Mouse (Mus musculus): ENCODE data around the gene Itga9. TPM values are rescaled to one million over a fixed set of nuclear protein-coding genes. Genes with fewer than 3 reads are reported as not detected.

Itga9 gene
- not detected in 2 replicates for polyA plus RNA-seq (2012; ENCODE audit: insufficient read depth, insufficient read length, low replicate concordance, missing spikeins)

DNA sequence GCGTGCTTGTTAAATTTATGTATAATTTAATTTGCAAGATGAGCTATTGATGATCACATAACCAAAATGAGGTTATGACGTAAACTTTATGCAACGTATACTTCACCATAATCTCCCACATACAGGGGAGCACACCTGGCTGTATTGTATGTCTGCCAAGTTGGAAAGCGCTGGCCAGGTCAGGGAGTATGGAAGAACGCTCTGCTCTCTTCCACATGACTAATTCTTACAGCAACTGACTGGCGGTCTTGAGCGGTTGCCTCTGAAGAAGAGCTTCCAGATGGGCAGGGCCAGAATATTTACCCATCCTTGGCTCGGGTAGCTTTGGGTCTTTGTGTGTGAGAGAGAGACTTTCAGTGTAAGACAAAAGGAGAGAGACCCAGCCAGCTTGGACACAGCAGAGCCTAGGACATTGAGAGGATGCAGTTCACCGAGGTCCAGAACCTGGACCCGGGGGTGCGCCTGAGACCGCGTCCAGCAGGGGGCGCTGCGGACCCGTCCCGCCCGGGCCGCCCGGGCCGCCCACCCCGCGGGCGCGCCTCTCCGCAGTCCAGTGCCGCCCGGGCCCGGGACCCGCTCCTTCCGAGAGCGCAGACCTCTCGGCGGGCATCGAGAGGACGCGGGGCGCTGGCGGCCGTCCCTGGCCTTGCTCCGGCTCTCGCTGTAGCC, at the start of gene Itga9:
Gene Itga9 (plus strand): TSS at position 543 of the 669 bp plus-strand sequence.
- H3K27ac ChIP-seq (ENCODE audit: insufficient read depth, low read depth, low read length), result no peak within 1 kb of the TSS
- TF ChIP-seq CTCF (IDR thresholded peaks at IDR 0.05; ENCODE audit: insufficient read depth, low read depth, low read length) (peak; percentile 88), POLR2A (IDR thresholded peaks at IDR 0.05; ENCODE audit: insufficient read depth, low read depth, low read length) (no peak)
- 10% methylated on average over 42 of the region's 42 CpGs for WGBS
- peak within 1 kb of the TSS; percentile 67 for H3K4me3 ChIP-seq (ENCODE audit: insufficient read depth, low read depth, low read length)
- H3K4me1 ChIP-seq (ENCODE audit: control insufficient read depth, insufficient read depth, low read length), result peaks cover 10% of the 10 kb centered on the region

DNA sequence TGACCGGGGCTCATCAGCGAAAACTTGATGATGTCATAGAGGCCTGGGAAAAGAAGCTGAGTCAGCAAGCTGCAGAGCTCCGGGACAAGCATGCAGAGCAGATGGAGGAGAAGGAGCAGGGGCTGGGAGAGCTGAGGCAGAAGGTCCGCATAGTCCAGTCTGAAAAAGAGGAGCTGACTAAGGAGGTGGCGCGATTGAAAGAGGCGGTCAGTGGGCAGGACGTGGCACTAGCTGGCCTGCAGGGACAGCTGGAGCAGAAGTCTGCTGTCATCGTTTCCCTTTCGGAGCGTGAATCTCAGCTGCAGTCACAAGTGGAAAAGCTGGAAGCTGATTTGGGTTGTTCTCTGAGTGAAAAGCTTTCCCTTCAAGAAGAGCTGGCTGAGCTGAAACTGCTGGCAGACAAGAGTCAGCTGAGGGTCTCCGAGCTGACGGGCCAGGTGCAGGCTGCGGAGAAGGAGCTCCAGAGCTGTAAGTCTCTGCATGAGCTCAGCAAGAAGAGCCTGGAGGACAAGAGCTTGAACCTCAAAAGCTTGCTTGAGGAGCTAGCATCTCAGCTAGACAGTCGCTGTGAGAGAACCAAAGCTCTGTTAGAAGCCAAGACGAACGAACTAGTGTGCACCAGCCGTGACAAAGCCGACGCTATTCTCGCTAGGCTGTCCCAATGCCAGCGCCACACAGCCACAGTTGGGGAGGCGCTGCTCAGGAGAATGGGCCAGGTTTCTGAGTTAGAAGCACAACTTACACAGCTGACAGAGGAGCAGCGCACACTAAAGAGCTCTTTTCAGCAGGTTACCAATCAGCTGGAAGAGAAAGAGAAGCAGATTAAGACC, 49.3 kb upstream of the Itga9 start:
- no peak for TF ChIP-seq CTCF (IDR thresholded peaks at IDR 0.05; ENCODE audit: insufficient read depth, low read depth, low read length)
- peak; percentile 13; the same call in 1 of the 2 replicates for TF ChIP-seq POLR2A (IDR thresholded peaks at IDR 0.05; ENCODE audit: insufficient read depth, low read depth, low read length)
- 46% methylated on average over 24 of the region's 24 CpGs for WGBS
- peaks cover 13% of the 10 kb centered on the region for H3K4me1 ChIP-seq (ENCODE audit: control insufficient read depth, insufficient read depth, low read length)
- no peak overlapping the region for H3K4me3 ChIP-seq (ENCODE audit: insufficient read depth, low read depth, low read length)
- H3K27ac ChIP-seq (ENCODE audit: insufficient read depth, low read depth, low read length), result peak overlapping the region; percentile 48

DNA sequence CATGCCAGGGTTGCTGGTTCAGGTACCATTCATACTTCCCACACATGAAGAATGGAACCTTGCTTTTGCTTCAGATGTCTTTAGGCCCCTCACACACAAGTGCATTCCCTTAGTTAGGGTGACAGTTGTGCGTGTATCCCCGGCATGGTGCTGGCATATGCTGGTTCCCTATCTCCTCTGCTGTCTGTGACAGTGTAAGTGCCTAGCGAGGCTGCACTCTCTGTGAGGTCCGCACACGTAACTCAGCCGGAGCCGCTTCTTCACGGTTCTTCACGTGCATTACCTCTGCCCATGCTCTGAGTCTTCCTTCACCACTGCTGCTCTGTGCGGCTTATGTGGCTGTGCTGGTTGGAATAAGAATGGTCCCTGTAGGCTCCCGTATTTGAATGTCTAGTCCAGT, 43.1 kb upstream of the Itga9 start:
- no peak for TF ChIP-seq CTCF (IDR thresholded peaks at IDR 0.05; ENCODE audit: insufficient read depth, low read depth, low read length)
- no peak for TF ChIP-seq POLR2A (IDR thresholded peaks at IDR 0.05; ENCODE audit: insufficient read depth, low read depth, low read length)
- Histone ChIP-seq H3K4me1 (ENCODE audit: control insufficient read depth, insufficient read depth, low read length) (no peaks in the 10 kb centered on the region), H3K27ac (ENCODE audit: insufficient read depth, low read depth, low read length) (no peak overlapping the region), H3K4me3 (ENCODE audit: insufficient read depth, low read depth, low read length) (no peak overlapping the region)
- WGBS, result 96% methylated on average over 11 of the region's 11 CpGs

GRCm38 (mm10) chr9:118563866-118564265, 42.6 kb upstream of the Itga9 start:
- TF ChIP-seq CTCF (IDR thresholded peaks at IDR 0.05; ENCODE audit: insufficient read depth, low read depth, low read length), result no peak
- no peak for TF ChIP-seq POLR2A (IDR thresholded peaks at IDR 0.05; ENCODE audit: insufficient read depth, low read depth, low read length)
- 94% methylated on average over 7 of the region's 7 CpGs for WGBS
- H3K27ac ChIP-seq (ENCODE audit: insufficient read depth, low read depth, low read length), result no peak overlapping the region

DNA sequence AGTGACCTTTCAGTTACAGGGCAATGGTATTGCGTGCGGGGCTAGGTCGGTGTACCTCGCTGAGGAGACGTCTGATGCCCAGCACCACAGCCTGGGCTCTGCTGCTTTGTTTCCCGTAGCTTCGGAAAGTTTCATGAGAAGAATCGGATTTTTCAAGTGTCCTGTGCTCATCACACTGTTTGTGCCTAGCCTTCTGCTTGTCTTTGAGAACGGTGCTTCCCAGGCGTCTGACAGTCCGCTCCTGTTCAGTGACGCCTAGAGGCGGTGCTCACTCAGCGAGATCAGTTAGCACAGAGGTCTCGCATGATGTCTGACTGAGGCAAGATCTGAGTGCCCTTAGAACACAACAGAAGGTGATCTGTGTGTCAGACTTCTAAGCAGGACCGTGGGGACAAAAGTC, 41.8 kb upstream of the Itga9 start:
- Histone ChIP-seq H3K27ac (ENCODE audit: insufficient read depth, low read depth, low read length) (no peak overlapping the region), H3K4me3 (ENCODE audit: insufficient read depth, low read depth, low read length) (no peak overlapping the region), H3K4me1 (ENCODE audit: control insufficient read depth, insufficient read depth, low read length) (no peaks in the 10 kb centered on the region)
- TF ChIP-seq CTCF (IDR thresholded peaks at IDR 0.05; ENCODE audit: insufficient read depth, low read depth, low read length), result no peak
- no peak for TF ChIP-seq POLR2A (IDR thresholded peaks at IDR 0.05; ENCODE audit: insufficient read depth, low read depth, low read length)
- WGBS, result 91% methylated on average over 16 of the region's 16 CpGs

More at GRCm38 (mm10) chr9:118563866-118564265, 42.6 kb upstream of the Itga9 start:
- Histone ChIP-seq H3K4me1 (ENCODE audit: control insufficient read depth, insufficient read depth, low read length) (no peaks in the 10 kb centered on the region), H3K4me3 (ENCODE audit: insufficient read depth, low read depth, low read length) (no peak overlapping the region)

DNA sequence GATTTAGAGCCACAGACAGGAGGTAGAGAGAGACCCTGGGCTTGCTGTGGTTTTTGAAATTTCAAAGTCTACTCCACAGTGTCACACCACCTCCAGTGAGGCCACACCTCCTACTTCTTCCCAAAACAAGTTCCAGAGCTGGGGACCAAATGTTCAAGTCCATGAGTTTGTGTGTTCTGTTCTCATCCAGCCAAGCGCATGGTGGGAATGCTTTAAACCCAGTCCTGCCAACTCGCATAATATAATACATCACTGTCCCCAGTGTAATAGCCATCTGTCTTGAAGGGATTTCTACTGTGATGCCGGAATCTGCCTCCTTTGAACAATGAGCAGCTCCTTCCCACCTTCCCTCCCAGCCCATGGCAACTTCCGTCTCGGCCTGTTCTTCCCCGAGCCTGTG, 37.2 kb upstream of the Itga9 start:
- no peak overlapping the region for H3K4me3 ChIP-seq (ENCODE audit: insufficient read depth, low read depth, low read length)
- H3K27ac ChIP-seq (ENCODE audit: insufficient read depth, low read depth, low read length), result no peak overlapping the region
- no peaks in the 10 kb centered on the region for H3K4me1 ChIP-seq (ENCODE audit: control insufficient read depth, insufficient read depth, low read length)
- WGBS, result 82% methylated on average over 6 of the region's 6 CpGs
- TF ChIP-seq POLR2A (IDR thresholded peaks at IDR 0.05; ENCODE audit: insufficient read depth, low read depth, low read length) (no peak), CTCF (IDR thresholded peaks at IDR 0.05; ENCODE audit: insufficient read depth, low read depth, low read length) (no peak)

GRCm38 (mm10) chr9:118570865-118571264, 35.6 kb upstream of the Itga9 start:
- WGBS, result 79% methylated on average over 4 of the region's 4 CpGs
- Histone ChIP-seq H3K27ac (ENCODE audit: insufficient read depth, low read depth, low read length) (no peak overlapping the region), H3K4me3 (ENCODE audit: insufficient read depth, low read depth, low read length) (no peak overlapping the region), H3K4me1 (ENCODE audit: control insufficient read depth, insufficient read depth, low read length) (no peaks in the 10 kb centered on the region)
- TF ChIP-seq CTCF (IDR thresholded peaks at IDR 0.05; ENCODE audit: insufficient read depth, low read depth, low read length), result no peak
- no peak for TF ChIP-seq POLR2A (IDR thresholded peaks at IDR 0.05; ENCODE audit: insufficient read depth, low read depth, low read length)

- TF ChIP-seq CTCF (IDR thresholded peaks at IDR 0.05; ENCODE audit: insufficient read depth, low read depth, low read length) (no peak), POLR2A (IDR thresholded peaks at IDR 0.05; ENCODE audit: insufficient read depth, low read depth, low read length) (no peak)
- Histone ChIP-seq H3K27ac (ENCODE audit: insufficient read depth, low read depth, low read length) (no peak overlapping the region), H3K4me1 (ENCODE audit: control insufficient read depth, insufficient read depth, low read length) (no peaks in the 10 kb centered on the region), H3K4me3 (ENCODE audit: insufficient read depth, low read depth, low read length) (no peak overlapping the region)
- WGBS, result 95% methylated on average over 4 of the region's 4 CpGs
These were observed 34.8 kb upstream of the Itga9 start for GRCm38 (mm10) chr9:118571701-118572100.

GRCm38 (mm10) chr9:118574911-118575310, 31.6 kb upstream of the Itga9 start:
- Histone ChIP-seq H3K4me1 (ENCODE audit: control insufficient read depth, insufficient read depth, low read length) (no peaks in the 10 kb centered on the region), H3K4me3 (ENCODE audit: insufficient read depth, low read depth, low read length) (no peak overlapping the region), H3K27ac (ENCODE audit: insufficient read depth, low read depth, low read length) (no peak overlapping the region)
- 76% methylated on average over 5 of the region's 5 CpGs for WGBS
- no peak for TF ChIP-seq POLR2A (IDR thresholded peaks at IDR 0.05; ENCODE audit: insufficient read depth, low read depth, low read length)
- TF ChIP-seq CTCF (IDR thresholded peaks at IDR 0.05; ENCODE audit: insufficient read depth, low read depth, low read length), result no peak

All from olfactory bulb, adult 2 months (tissue).